Mouse (Mus musculus) testis, postnatal 10 days (tissue): ENCODE measurements around the gene Ormdl3.

ENCODE experiments used
- DNase-seq: peaks from one replicate; pipeline ENCODE4 v3.0.0; 2021; ENCODE audit warnings: low spot score

Ormdl3 gene

DNA sequence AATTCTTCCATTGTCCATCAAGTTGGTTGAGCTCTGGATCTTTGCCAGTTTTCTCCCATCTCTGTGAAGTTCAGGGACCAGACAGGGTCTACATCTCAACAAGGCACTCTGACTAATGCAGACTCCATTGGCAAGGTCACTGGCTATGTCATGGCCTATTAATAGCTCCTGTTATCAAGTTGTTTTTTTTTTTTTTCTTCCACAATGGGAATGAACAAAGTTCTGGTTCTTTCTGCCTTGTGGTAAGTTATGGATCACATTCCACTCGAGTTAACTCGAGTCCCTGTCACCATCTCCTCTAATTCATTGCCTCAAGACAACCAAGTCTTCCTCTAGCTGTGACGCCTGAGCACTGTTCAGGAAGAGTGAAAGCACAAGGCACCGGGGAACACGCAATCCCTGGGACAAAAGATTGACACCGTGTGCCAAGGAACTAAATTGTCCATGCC, 1.7 kb upstream of the Ormdl3 start:
- DNase-seq, result no peak

DNA sequence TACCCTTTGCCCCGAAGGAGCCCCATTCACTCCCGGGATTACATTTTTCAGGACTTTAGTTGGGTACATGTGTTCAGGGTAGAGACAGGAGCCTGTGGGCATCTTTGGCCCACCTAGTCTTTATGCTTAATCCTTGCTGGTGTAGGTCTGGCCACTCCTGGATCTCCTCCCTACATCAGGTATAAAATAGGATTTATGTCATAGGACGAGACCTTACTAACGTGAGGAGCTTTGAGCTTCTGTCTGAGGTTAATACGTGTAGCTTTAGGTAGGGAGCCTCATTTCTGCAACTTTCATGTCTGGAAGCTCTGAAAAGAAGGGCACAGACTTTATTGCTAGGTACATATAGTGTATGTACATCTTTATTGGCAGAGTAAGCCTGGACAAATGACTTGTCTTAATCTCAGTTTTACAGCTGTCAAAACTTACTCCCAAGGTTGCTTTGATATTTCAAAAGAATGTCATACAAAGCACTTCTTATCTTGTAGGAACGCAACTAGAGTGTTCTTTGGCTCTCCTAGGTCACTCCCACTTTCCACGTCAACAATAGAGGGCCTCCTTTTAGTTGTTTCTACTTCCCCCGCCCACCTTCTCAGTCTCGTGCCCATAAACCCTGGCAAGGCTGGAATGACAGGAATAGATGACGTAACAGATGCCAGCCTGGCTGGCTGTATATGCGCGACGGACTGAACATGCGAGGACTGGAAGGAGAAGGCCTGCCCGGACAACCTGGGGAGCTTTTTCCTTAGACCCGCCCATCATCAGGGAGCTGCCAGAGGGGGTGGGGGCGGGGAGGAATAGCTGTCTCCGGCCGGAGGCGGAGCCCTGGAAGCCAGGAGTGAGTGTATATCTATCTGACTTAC, 747 bp upstream of the Ormdl3 start:
- peak; percentile 81 for DNase-seq

GRCm38 (mm10) chr11:98586087-98586891, 879 bp downstream of the Ormdl3 start:
- peak; percentile 70 for DNase-seq

GRCm38 (mm10) chr11:98584629-98585177, 2.5 kb downstream of the Ormdl3 start:
- no peak for DNase-seq

DNA sequence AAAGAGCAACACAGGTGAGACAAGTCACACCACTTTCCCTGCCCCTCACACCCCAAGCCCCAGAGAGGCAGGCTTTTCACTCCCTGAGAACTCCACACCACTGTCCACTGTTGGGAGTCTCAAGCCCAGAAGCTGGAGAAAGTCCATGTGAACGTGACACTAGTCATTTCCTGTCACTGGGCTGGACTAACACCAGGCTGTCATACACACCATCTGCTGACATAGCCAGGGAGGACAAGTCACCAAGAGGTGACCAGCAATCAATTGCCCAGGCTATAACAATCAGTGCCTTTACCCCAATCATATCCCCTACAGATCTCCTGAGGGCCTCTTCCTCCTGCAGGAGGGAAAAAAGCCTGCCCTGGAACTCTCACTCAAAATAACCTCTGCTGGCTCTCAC, 3.0 kb downstream of the Ormdl3 start:
- no peak for DNase-seq

DNA sequence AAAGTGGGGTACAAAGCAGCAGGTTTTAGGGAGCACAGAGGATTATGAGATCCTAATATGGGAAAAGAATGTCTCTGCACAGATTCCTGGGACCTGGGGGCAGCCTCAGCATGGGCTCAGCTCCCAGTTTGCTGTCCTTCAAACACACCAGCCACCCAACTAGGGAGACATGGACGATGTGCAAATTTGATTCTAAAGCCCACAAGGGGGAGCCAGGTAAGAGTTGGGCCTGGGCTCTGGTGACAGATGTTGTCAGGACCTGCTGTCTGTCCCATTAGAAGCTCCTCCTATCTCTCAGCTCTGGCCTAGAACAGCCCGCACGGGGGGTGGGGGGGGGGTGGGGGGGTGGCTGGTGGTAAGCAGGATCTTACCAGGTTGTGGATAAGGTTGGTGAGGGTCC, 3.6 kb downstream of the Ormdl3 start:
- no peak for DNase-seq

DNA sequence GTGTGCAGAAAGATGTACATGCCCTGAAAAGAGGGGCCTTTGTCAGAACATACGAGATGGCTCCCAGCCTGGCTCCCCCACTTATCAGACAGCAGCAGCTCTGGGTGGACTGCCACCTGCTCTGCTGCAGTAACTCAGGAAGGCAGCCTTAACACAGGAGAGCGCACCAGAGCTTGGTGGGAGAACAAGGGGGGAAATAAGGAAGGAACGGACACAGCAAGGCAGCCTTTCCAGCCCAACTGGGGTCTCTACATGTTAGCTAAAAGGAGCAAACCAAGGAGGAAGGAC, 4.0 kb downstream of the Ormdl3 start:
- DNase-seq, result no peak

DNA sequence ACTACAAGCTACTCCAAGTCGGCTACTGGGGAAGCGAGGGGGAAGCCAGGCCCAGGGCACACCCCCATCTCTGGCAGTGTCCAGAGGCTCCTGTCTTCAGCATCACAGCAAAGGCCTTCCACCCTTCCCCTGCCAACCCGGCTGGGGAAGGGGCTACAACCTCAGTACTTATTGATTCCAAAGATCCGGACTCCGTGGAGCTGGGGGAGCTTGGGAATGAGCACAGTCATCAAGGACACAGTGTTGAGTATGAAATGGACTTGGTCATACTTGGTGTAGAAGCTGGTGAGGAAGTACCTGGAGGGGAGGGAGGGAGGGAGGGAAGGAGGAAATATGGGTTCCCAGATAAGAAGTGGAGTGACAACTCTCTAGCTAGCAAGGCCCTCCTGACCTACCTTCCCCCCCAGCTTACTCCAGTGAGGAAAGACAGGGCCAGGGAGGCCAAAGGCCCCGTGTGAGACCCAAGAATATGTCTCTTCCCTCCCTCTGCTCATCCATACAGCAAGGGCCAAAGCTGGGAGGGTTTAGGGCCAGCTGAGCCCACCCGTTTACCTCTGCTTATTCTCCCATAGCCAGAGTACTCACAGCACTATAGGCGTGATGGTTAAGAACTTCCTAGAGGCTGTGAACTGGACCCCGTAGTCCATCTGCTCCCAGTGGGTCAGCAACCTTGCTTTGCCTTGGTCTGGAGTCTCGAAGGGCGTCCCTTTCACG, 4.5 kb downstream of the Ormdl3 start:
- DNase-seq, result no peak

- DNase-seq, result no peak
Measured at GRCm38 (mm10) chr11:98582030-98582388, 5.2 kb downstream of the Ormdl3 start.

- DNase-seq, result no peak
Measured at GRCm38 (mm10) chr11:98581286-98582029, 5.7 kb downstream of the Ormdl3 start.

GRCm38 (mm10) chr11:98580301-98581121, 6.7 kb downstream of the Ormdl3 start:
- peak; percentile 69 for DNase-seq

GRCm38 (mm10) chr11:98577776-98578175, 9.4 kb downstream of the Ormdl3 start:
- no peak for DNase-seq

- no peak for DNase-seq
Measured at GRCm38 (mm10) chr11:98569461-98569860, 17.7 kb downstream of the Ormdl3 start.

DNA sequence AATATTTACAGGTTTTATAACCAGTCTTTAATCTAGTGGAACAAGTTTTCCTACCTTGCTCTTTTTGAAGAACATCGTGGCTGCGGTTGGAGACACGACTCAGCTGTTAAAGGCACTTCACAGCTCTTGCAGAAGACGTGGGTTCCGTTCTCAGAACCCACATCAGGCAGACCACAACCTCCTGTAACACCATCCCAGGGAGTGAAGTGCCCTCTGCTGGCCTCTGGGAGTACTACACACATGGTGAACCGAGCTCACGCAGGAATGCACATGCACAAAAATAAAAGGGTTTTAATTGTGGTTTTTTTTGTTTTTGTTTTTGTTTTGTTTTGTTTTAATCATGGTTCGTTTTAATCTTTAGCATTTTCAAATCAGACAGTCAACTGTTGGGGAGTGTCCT, 18.8 kb downstream of the Ormdl3 start:
- DNase-seq, result no peak

- DNase-seq, result no peak
Measured at GRCm38 (mm10) chr11:98563921-98564414, 23.2 kb downstream of the Ormdl3 start.

DNA sequence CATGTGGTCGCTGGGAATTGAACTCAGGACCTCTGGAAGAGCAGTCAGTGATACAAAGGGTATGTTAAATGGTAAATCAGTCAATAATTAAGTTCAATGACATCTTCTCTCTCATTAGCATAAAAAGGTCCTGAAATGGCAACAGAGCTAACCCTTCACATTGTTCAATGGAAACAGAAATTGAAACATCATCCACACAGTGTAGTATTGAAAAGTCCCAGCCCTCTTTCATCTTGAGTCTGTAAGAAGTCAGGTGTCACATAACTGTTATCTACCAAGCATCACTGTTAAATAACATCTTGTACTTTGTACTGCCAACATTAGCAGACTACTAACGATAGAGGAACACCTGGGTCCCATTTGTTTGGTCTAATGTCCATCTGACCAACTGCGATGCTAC, 24.1 kb downstream of the Ormdl3 start:
- no peak for DNase-seq

GRCm38 (mm10) chr11:98560942-98561341, 26.2 kb downstream of the Ormdl3 start:
- DNase-seq, result no peak

DNA sequence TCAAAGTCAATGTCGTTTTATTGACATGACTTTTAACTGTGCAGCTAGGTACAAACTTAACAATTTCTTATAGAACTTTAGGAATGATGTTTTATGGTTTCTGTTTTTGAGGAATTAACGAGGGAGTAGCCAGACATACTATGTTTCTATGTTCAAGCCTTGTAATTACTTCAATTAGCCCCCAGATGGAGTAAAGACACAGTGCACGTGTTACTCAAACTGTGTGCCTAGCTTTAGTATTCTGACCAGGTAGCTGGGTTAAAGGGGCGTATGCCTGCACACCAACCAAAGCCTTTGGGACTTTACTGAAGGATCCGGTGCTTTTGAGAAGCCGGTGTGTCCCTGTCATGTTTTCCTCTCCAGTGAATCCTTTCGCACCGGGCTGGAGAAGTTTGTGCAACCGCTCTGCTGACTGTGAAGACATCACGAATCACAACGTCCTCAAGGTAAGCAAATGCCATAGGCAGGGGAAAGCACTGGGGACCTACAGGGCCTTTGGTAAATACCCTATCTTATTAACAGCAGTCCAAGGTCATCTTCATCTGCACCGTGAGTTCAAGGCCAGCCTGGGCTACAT, 32.0 kb downstream of the Ormdl3 start:
- no peak for DNase-seq

GRCm38 (mm10) chr11:98553966-98554365, 33.2 kb downstream of the Ormdl3 start:
- DNase-seq, result no peak
